ENCODE assay signal across 9 mouse cellular contexts in genomic region chr5:148325317-148325885, GRCm38 (mm10).
DNase-seq lines count a peak whose midpoint lies in the region; ATAC-seq lines count a peak whose summit lies in the region.
"Had no signal": no experiment of that assay in that cellular context is flagged by ENCODE, and none has a peak within 500 bp of the region (broad histone marks: within the 10 kb centered on the region; RNA-seq: fewer than 3 reads in every experiment).

No protein-coding gene starts in this region.

- no peaks in the 10 kb centered on the region for H3K27me3 ChIP-seq in forebrain, embryonic 13.5 days

- ATAC-seq in forebrain, embryonic 13.5 days: peak; percentile 30; the same call in 1 of the 2 replicates
- ATAC-seq in monocyte, adult 5-6 weeks (replicated peaks; ENCODE audit: insufficient number of reproducible peaks, low FRiP score, low TSS enrichment, poor library complexity, severe bottlenecking): peak; percentile 87

- H3K4me3 ChIP-seq in forebrain, embryonic 13.5 days: no peak overlapping the region
- H3K4me3 ChIP-seq: erythroblast, embryonic 14.5 days had no signal

- no peak overlapping the region for H3K27ac ChIP-seq in forebrain, embryonic 13.5 days

- no peaks in the 10 kb centered on the region for H3K9me3 ChIP-seq in forebrain, embryonic 13.5 days (replicated peaks)

- peak; percentile 26 for DNase-seq in kidney, adult 9 months
- DNase-seq in kidney, adult 11 months: no peak
- peak; percentile 71 for DNase-seq in ES-CJ7 (ENCODE audit: low read depth, low spot score)
- peak; percentile 58 for DNase-seq in c-Kit-positive CD71-positive TER-119-positive erythroid progenitor cells, embryonic 14.5 days (ENCODE audit: low spot score)
- peak; percentile 59 to 61 for DNase-seq in left cerebral cortex, postnatal 14 days (ENCODE audit: low spot score in 2 of 2)
- DNase-seq in ovary, postnatal 36 days (ENCODE audit: low spot score): no peak

- intact Hi-C loops in left cerebral cortex, postnatal 14 days (cut with DNase I): loop anchor here (5.0 kb wide), 1 partner anchor 467 kb away; no protein-coding TSS in a partner anchor

- H3K9ac ChIP-seq in forebrain, embryonic 13.5 days: no peak overlapping the region

- no peak overlapping the region for H3K4me2 ChIP-seq in forebrain, embryonic 13.5 days

- H3K4me1 ChIP-seq in forebrain, embryonic 13.5 days: no peaks in the 10 kb centered on the region

- WGBS in forebrain, embryonic 13.5 days: 50% methylated on average over 4 of the region's 4 CpGs

- no peaks in the 10 kb centered on the region for H3K36me3 ChIP-seq in forebrain, embryonic 13.5 days (ENCODE audit: poor library complexity, severe bottlenecking)

Comparison
In these comparisons a context has a peak if more than half of its experiments do, and no peak if none do; other contexts are left out.
1. DNase-seq: peak in kidney, adult 9 months (single experiment), ES-CJ7 (single experiment), c-Kit-positive CD71-positive TER-119-positive erythroid progenitor cells, embryonic 14.5 days (single experiment) and left cerebral cortex, postnatal 14 days (2 of 2); none in kidney, adult 11 months (single experiment) and ovary, postnatal 36 days (single experiment).